Mouse (Mus musculus): ENCODE results near the gene Tbk1.

The Tbk1 gene

DNA sequence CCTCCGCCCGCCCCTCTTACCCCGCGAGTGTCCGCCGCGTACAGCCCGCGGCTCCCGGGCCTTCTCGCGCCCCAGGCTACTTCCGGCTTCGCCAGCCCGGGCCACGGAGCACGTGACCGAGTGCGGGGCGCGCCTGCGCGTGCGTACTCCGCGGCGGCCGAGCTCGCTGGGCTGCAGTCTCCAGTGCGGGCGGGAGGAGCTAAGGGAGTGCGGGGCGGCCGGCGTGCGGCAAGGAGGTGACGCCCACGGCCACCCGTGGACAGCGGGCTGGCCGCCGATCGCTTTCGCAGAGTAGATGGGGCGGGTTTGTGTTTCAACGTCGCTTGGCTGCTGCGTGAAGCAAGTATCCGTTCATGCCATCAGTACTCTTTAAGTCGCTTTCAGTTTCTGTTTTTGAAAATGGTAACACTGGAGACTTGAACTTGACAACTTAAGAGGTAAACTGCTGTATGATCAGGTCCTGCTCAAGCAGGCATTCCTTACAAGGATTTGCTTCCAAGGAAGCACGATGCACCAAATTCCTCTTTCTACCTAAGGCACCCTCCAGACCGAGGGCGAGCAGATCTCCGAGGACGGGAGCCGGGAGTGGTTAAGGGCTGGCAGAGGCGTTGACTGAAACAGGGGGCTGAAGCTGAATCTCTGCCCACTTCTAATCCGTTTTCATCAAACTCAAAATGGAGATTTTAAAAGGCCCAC is at the start of gene Tbk1:
Gene Tbk1, minus strand, starts transcription at position 113 of the 696 bp plus-strand sequence.
- DNase-seq (ENCODE audit: low spot score in 2 of 2) = peak; percentile 92 to 97

DNA sequence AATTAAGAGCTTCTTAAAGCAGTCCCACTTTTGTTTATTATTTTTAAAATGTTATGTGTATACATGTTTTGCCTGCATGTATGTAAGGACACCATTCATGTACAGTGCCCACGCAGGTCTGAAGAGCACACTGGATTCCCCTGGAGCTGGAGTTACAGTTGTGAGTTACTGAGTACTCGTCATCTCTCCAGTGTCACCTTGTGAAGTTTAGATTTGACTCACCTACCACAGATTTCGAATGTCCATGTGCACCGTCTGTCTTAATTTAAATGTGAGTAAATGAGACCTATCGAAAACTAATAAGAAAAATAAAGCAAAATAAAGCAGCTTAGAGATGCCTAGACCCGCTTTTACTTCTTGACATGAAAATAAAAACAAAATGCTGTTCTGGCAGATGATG is 49.7 kb upstream of the Tbk1 start:
- no peak for DNase-seq (ENCODE audit: low spot score in 2 of 2)

GRCm38 (mm10) chr10:121634159-121634558 is 47.6 kb upstream of the Tbk1 start:
- no peak for DNase-seq (ENCODE audit: low spot score in 2 of 2)

- DNase-seq (ENCODE audit: low spot score in 2 of 2) = no peak
These were observed 42.0 kb upstream of the Tbk1 start for GRCm38 (mm10) chr10:121628561-121629040.

DNA sequence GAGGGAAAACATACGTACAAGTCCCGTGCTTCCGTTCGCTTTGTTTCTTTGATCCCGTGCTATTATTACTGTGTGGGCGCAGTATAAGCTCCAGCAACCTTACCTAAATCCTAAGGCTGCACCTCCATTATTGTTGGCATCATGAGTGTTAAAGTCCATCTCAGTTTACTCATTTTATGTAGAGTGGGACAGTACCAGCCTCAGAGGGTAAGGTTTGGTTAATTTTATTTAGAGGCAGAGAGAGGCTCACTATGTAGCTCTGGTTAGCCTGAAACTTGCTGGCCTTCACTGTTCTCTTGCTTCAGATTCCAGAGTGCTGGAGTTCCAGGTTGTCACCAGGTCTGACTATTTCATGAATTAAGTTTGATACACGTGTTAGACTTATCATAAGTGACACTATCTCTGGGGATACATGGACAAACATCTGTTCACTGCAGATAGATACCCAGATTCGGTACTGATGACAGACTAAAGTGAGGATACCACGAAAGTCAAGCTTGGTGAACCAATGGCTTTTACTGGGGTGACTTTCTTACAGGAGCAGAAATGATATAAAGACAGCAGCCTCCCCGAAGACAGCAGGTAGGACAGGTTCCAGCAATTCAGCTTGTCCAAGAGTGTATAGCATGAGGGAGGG is 40.7 kb upstream of the Tbk1 start:
- no peak for DNase-seq (ENCODE audit: low spot score in 2 of 2)

GRCm38 (mm10) chr10:121626186-121626882 is 39.7 kb upstream of the Tbk1 start, which contains the start of gene Xpot:
TSS of gene Xpot (minus strand) at chr10:121626332.
- peak; percentile 97 to 98 for DNase-seq (ENCODE audit: low spot score in 2 of 2)

DNA sequence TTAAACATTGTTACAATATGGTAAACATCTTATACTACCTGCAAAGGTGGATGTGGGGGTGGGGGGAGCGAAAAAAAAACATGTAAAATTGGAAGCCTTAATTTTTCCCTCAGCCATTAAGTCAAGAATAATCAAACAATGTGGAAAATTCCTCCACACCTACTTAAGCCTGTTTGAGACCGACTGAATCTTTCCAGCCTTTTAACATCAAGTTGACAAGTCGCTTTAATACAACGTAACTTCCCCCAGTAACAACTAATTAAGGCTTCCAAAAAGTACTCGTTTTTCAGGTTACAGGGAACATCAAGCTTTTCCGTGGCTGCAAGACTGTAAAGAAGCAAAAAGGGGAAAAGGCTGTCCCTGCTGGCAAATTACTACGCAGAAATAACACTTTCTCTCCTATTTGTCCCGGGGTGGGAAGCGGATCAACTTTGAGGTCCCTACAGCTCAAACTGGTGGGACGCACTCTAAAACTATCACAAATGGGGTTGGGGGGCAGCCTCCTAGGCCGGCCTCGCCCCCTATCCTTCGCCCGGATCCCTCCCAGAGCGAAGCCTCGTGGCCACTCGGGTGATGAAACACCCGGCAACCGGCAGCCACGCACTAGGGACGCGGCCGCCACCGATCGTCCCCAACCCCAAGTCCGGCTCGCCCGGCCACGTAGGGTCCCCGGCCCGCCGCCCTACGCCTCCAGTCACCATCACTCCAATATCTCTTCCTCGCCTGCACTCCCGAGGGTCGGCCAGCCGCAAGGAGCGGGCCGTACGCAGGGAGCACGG is 39.0 kb upstream of the Tbk1 start:
- DNase-seq (ENCODE audit: low spot score in 2 of 2) = no peak

GRCm38 (mm10) chr10:121625006-121625405 is 38.4 kb upstream of the Tbk1 start:
- DNase-seq (ENCODE audit: low spot score in 2 of 2) = no peak

- DNase-seq (ENCODE audit: low spot score in 2 of 2) = no peak
These were observed 37.1 kb upstream of the Tbk1 start for GRCm38 (mm10) chr10:121623670-121624069.

DNA sequence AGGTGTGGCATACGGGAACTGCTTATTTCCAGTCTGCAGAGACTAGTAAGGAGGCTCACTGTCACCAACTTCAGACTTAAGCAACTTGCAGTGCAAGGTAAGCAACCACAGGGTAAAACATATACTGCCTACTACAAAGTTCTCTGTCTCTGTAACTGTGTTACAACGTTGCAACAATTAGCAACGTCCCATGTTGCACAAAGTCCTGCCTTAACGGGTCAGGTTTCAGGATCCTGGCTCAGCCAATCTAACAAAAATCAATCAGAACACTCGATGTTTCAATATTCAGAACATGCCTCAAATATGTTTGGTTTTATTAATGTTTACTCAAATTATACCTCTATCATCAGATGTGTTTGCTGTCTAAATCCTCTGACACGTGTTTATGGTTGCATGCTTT is 35.8 kb upstream of the Tbk1 start:
- no peak for DNase-seq (ENCODE audit: low spot score in 2 of 2)

DNA sequence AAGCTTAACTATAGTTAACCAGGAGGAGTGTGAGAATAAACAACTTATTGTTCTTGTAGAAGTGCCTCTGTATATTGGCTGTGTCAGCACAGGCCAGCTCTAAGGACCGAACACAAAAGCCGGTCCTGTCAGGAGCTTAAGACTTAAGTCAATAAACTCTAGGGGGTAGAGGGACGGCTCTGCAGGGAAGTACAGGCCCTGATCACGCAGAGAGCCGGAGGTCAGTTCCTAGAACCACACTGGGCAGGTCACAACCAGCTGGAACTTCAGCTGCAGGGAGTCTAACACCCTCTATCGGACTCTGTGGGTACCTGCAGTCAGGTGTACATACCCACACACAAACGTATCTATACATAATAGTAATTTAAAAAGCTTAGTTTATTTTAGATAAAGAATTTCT is 29.3 kb upstream of the Tbk1 start:
- no peak for DNase-seq (ENCODE audit: low spot score in 2 of 2)

DNA sequence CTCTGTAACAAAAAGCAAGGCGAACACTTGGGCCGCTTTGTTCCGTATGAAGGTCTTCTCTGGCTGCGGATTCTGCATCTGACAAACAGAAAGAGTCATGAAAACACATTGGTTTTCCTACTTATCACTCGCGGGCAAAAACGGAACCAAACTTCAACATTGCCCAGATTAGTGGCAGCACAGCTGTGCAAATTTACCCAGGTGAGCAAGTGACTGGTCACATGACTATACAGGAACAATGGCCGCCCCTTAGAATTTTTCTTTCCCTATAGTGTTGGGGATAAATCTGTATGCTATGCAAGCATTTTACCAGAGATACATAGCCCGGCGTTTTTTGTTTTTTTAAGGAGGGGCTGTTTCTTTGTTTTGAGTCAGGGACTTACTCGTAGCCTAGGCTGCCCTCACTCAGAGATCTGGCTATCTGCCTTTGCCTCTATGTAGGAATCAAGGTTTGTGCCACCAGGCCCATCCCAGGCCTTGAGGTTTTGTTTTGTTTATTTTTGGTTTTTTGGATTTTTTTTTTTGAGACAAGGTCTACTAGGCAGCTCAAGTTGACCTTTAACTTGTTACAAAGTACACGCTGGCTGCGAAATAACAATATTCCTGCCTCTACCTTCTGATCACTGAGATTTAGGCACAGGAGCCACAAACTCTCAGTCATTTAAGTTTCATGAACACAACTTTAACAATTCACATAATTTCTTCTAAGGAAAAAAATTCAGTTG is 28.7 kb upstream of the Tbk1 start:
- no peak for DNase-seq (ENCODE audit: low spot score in 2 of 2)

DNA sequence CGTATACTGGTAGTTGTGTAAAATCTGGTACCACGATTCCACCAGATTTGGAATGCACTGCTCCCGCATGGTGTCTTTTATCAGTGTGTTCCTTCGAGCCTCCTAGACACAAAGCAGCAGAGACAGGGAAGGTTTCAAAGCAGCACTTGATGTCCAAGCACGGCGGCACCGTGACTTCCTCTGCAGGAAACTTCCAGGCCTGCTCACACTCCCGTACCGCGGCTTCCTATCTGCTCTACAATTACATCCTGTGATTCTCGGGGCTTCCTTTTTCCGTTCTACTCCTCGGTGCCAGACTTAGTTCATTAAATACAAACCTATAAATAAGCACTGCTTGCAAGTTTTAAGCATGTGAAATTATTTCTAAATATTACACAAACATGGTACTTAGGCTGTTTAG is 27.0 kb upstream of the Tbk1 start:
- no peak for DNase-seq (ENCODE audit: low spot score in 2 of 2)

DNA sequence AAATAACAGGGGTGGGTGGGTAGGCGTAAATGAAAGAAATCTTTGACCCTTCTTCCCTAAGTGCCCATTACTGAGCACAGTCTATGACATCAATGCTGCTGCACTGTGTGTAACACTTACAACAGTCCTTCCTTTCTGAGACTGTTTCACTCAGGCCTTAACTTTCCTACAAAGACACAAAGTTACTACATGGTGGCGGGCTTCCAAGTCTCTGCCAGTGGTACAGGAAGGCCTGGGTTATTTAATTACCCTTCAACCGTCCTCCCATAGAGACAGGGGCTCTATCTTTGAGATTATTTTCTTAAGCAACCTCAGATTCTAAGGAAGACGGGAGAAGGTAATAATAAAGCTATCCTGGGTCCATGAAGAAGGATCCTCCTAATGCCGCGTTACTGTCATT is 25.9 kb upstream of the Tbk1 start:
- no peak for DNase-seq (ENCODE audit: low spot score in 2 of 2)

DNA sequence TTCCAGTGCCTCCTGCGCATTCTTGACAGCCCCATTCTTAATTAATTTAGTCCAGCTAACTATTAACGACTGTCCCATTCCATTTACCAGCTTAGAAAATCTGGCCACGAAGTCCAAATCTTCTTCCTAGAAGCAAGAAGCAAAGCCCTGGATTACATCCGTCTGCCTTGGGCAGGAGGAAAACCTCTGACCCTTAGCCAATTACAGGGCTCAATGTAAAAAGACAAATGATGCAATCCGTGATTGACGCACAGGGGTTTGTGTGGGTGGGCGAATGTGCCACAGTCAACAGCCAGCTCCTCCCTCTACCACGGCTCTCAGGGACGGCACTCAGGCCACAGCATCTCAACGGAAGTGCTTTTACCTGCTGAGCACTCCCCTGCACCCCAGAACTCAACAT is 25.0 kb upstream of the Tbk1 start:
- DNase-seq (ENCODE audit: low spot score in 2 of 2) = no peak

DNA sequence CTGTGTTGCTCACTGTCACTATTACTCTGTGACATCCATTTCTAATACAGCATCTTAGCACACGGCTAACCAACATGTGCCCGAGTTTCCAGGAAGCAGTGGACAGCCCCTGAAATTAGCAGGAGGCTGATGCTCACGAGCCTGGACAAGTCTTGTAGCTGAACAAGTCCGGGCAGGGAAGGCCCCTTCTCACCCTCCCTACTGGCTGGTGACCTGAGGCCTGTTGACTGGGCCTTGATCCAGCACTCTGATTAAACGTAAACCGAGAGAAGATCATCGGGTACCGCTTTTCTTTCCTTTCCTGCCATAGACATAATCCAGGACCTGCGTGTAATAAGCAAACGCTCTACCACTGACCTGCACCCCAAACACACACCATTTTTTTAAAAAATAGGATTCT is 21.6 kb upstream of the Tbk1 start:
- no peak for DNase-seq (ENCODE audit: low spot score in 2 of 2)

- no peak for DNase-seq (ENCODE audit: low spot score in 2 of 2)
These were observed 18.2 kb upstream of the Tbk1 start for GRCm38 (mm10) chr10:121604632-121605344.

GRCm38 (mm10) chr10:121603556-121603955 is 17.0 kb upstream of the Tbk1 start:
- no peak for DNase-seq (ENCODE audit: low spot score in 2 of 2)

DNA sequence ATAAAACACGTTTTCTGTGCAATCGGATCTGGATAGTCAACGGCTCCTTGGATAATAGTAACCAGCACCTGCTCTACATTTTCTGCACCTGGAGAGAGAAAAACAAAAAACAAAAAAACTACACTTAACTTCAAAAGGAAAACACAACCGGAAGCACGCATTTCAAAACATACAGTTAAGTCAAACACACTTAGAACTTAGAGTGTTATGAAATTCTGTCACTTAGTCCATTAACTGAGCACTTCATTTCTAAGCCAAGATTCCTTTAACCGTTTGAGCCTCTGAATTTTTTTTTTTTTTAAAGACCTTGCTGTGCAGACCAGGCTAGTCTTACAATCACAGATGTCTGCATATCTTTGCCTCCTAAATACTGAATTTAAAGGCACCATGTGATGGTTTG is 14.7 kb upstream of the Tbk1 start:
- DNase-seq (ENCODE audit: low spot score in 2 of 2) = no peak

GRCm38 (mm10) chr10:121596580-121596979 is 10.0 kb upstream of the Tbk1 start:
- no peak for DNase-seq (ENCODE audit: low spot score in 2 of 2)

- DNase-seq (ENCODE audit: low spot score in 2 of 2) = peak in 1 of 2 experiments; percentile 61
These were observed 4.5 kb upstream of the Tbk1 start for GRCm38 (mm10) chr10:121591106-121591505.
